Mouse (Mus musculus): ENCODE data around the gene Acox1.

Acox1 gene

DNA sequence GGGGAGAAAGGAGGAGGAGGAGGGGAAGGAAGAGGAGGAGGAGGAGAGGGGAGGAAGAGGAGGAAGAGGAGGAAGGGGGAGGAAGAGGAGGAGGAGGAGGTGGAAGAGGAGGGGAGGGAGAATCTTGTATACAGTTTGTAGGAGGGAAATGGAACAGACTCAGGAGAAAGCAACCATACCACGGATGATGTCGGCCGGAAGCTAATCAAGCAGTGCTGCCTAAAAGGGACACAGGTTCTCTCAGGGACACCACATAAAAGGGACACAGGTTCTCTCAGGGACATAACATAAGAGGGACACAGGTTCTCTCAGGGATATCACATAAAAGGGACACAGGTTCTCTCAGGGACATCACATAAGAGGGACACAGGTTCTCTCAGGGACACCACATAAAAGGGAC lies 29.6 kb downstream of the Acox1 start:
- no peak for ATAC-seq (ENCODE audit: low TSS enrichment)

DNA sequence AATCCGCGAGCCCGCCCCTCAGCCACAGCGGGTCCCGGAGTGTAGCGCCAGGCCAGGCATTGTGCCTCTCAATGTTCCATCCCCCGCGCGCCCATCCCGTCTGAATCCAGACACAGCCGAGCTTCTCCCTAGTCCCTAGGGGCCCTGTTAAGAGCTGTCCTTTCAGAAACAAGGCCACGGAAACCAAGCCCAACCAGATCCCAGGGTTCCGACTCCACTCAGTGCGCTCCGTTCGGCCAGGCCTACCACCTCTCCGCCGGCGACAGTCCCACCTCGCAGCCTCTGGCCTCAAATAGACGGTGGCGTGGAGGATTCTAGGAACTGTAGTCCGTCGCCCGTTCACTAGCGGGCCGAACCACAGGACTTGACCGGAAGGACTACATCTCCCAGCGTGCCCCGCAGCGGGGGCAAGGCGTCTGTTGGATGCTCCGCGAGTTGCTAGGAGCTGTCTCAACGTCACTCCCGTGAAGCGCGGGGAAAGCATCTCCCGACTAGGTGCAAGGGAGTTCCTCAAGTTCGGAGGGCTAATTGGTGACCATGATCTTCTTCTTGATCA lies 30.9 kb downstream of the Acox1 start, which contains the start of gene Fbf1:
Gene Fbf1 (minus strand): TSS at position 283 of the 556 bp plus-strand sequence.
- peak; percentile 99 for ATAC-seq (ENCODE audit: low TSS enrichment)

- no peak for ATAC-seq (ENCODE audit: low TSS enrichment)
Measured at GRCm38 (mm10) chr11:116167232-116167631, 31.6 kb downstream of the Acox1 start.

- no peak for ATAC-seq (ENCODE audit: low TSS enrichment)
Measured at GRCm38 (mm10) chr11:116163002-116163401, 35.8 kb downstream of the Acox1 start.

DNA sequence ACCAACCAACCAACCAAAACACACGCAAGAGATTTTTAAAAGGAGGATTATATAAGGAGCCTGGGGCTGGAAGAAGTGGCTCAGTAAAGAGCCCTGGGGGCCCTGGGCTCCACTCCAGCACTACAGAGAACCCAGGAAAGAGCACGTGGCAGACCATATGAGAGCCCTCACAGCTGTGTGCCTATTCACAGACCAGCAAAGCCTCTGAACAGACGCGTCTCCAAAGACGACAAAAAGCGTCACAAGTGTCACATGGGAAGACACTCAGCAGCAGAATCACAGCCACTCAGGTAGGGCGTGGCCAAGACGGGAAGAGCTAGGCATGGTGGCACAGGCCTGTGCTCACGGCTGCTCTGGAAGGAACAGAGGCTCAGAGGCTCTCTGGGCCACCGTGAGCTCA lies 36.7 kb downstream of the Acox1 start:
- ATAC-seq (ENCODE audit: low TSS enrichment): peak; percentile 86

GRCm38 (mm10) chr11:116161312-116161711 lies 37.5 kb downstream of the Acox1 start:
- ATAC-seq (ENCODE audit: low TSS enrichment): no peak

DNA sequence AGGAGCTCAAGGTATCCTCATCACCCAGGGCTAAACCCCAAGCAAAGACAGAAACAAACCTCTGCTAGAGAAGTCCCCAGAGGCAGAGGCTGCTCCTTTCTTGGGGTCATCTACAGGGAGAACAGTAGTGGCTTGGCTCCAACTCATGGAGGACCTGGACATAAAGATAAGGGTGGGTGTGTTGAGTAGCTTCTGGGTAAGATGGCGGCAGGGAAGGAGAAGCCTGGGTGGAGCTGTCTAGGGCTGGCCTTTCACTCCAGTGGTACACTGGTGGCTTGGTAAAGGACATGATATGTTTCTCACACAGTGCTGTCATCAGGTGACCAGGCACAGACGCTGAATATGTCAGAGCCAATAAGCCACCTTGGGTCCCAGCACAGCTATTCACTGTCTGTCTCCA lies 47.9 kb downstream of the Acox1 start:
- ATAC-seq (ENCODE audit: low TSS enrichment): no peak

DNA sequence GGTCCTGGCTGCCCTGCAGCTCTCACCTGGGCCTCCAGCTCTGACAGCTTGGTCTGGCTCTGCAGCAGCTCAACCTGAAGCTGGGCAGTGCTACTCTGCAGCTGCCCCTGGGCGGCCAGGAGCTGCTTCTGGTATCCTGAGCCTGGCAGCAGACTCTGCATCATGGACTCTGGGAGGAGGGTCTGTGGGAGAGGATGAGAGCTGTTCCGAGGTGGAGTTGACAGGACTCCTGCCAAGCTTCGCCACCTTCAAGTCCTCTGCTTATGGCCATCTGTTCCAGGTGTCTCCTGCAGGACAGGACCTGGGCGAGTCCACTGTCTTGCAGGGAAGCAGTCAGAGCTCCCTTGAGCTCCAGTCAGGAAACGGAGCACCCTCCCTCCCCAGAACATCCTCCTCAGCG lies 49.5 kb downstream of the Acox1 start:
- no peak for ATAC-seq (ENCODE audit: low TSS enrichment)

GRCm38 (mm10) chr11:116148761-116149221 lies 50.1 kb downstream of the Acox1 start:
- ATAC-seq (ENCODE audit: low TSS enrichment): peak; percentile 64

DNA sequence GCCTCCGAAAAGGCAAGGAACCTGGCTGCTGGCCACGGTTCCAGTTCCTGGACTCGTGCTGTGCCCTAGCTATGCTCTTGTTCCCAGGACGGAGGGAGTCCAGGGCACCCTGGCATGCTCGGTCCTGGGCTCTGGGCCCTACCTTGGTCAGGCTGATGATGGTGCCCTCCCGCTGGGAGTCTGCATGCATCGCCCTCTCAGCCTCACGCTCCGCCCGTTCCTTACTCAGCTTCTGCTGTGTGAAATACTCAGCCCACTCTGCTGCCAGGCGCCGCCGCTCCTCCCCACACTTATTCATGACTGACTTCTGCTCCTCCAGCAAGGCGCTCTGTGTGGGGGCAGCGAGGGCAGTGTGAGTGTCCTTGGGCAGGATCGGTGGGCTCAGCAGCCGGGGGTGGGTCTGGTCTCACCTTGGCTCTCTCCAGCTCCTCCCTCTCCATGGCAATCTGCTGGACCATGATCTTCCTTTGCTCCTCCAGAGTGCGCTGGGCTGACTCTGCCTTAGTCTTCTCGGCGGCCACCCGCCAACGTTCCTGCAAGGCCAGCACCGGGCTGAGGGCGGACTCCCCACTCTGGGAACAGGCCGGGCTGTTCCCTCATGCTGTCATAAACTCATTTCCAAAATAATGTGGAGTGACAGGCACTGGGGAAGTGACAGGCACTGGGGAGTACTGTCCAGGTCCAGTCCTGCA lies 52.4 kb downstream of the Acox1 start:
- ATAC-seq (ENCODE audit: low TSS enrichment): peak; percentile 64

- no peak; the same call in 1 of the 2 replicates for ATAC-seq (ENCODE audit: low TSS enrichment)
Measured at GRCm38 (mm10) chr11:116145481-116146293, 53.2 kb downstream of the Acox1 start.

- no peak for ATAC-seq (ENCODE audit: low TSS enrichment)
Measured at GRCm38 (mm10) chr11:116143468-116143867, 55.4 kb downstream of the Acox1 start.

GRCm38 (mm10) chr11:116142211-116142991 lies 56.4 kb downstream of the Acox1 start:
- ATAC-seq (ENCODE audit: low TSS enrichment): no peak

- peak; percentile 69 for ATAC-seq (ENCODE audit: low TSS enrichment)
Measured at GRCm38 (mm10) chr11:116138468-116139138, 60.2 kb downstream of the Acox1 start, which contains the start of gene Mrpl38. Mrpl38 (minus strand) TSS chr11:116138868.

DNA sequence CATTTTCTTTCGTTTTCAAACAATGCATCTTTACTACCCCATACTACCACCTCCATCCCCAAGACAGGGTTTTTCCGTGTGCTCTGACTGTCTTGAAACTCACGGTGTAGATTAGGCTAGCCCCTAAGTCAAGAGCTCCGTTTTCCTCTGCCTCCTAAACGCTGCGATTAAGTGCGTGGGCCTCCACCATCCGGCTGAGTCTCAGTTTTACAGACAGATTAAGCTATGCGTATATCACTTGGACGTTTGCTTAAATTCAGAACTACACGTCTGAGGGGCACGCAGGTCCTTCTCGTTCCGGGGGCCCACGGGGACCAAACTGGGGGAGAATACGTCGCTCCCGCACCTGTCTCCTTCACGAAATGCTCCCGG lies 60.8 kb downstream of the Acox1 start:
- ATAC-seq (ENCODE audit: low TSS enrichment): no peak

GRCm38 (mm10) chr11:116134171-116134570 lies 64.7 kb downstream of the Acox1 start:
- no peak for ATAC-seq (ENCODE audit: low TSS enrichment)

GRCm38 (mm10) chr11:116133497-116133896 lies 65.3 kb downstream of the Acox1 start:
- ATAC-seq (ENCODE audit: low TSS enrichment): no peak

- no peak for ATAC-seq (ENCODE audit: low TSS enrichment)
Measured at GRCm38 (mm10) chr11:116132366-116133333, 66.2 kb downstream of the Acox1 start.

DNA sequence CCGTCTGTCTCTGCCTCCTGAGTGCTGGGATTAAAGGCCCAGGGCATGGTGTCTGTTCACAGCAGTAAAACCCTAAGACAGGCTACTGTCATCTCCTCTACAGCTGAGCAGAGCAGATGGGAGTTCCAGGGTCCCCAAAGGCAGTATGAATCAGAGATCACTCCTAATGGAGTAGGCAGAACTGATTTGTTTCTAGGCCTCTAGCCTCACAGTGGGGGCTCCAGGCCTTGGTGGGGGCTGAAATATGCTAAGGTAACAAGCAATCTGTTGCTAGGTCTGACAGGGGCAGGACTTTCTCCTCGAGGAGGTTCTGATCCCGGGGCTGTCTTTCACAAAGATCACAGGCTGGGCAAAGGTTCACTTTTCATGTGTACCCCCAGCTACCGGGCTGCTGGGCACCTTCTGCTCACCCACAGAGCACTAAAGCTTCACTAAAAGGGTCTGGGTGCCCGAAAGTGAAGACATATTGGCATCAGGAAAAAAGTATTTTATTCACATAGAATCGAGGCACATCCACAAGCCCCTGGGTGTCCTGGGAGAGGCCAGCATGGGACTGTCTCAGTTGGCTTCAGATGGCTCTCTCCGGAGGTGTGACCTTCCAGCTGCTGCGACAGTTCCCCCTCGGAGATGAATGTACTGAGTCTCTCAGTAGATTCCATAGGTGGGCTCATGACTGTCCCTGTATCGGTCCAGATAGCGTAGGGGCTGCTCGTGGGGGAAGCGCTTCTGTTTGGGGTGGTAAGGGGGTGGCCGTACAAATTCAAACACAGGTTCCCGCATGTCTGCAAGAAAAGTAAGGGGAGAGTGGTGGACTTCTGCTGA lies 67.3 kb downstream of the Acox1 start:
- no peak for ATAC-seq (ENCODE audit: low TSS enrichment)
